Mouse (Mus musculus) CH12.LX (cell line): ENCODE data around the gene Gm20388. TPM values are rescaled to one million over a fixed set of nuclear protein-coding genes. Genes with fewer than 3 reads are reported as not detected.

Experiments
- DNase-seq: peaks from one replicate; pipeline ENCODE4 v3.0.0-alpha.2; 2013; ENCODE audit errors: extremely low read depth
- H3K27ac ChIP-seq: 2 replicates; pipeline ENCODE4 v1.5.1; 2012; ENCODE audit warnings: low read depth, mild to moderate bottlenecking, control low read depth, moderate library complexity; ENCODE audit not compliant: insufficient read depth
- H3K27me3 ChIP-seq: replicated peaks from 2 replicates; pipeline ENCODE3; 2012; ENCODE audit warnings: inconsistent platforms
- H3K36me3 ChIP-seq, 2 experiments: replicated peaks in 1 of 2; 2 replicates each; pipeline versions ENCODE3 to v1.6.1; 2012; ENCODE audit warnings: inconsistent platforms in 1 of 2, low read length in 1 of 2, mild to moderate bottlenecking in 1 of 2, mixed read lengths in 1 of 2, moderate library complexity in 1 of 2; ENCODE audit not compliant: control insufficient read depth in 1 of 2, insufficient read depth in 1 of 2
- H3K4me1 ChIP-seq, 2 experiments: 2 replicates each; pipeline ENCODE4 v1.6.1; 2012; ENCODE audit warnings: inconsistent platforms in 1 of 2, moderate library complexity in 1 of 2; ENCODE audit not compliant: insufficient read depth in 2 of 2, control insufficient read depth in 1 of 2
- H3K4me2 ChIP-seq: 2 replicates; pipeline ENCODE4 v1.6.1; 2012; ENCODE audit warnings: low read depth, mild to moderate bottlenecking, control low read depth; ENCODE audit not compliant: poor library complexity, insufficient read depth, severe bottlenecking
- H3K4me3 ChIP-seq, 3 experiments: fragments of 150-350 bp in 1 of 3; sonication (generic) in 1 of 3; replicated peaks in 1 of 3; 2 replicates each; pipeline versions ENCODE3 to v1.5.1; 2011 to 2012; ENCODE audit warnings: low read depth in 2 of 3, low read length in 2 of 3, mild to moderate bottlenecking in 2 of 3, moderate library complexity in 2 of 3, control low read depth in 1 of 3, improper control_type of control experiment in 1 of 3, inconsistent platforms in 1 of 3, mixed read lengths in 1 of 3; ENCODE audit not compliant: poor library complexity in 1 of 3
- H3K79me2 ChIP-seq: replicated peaks from 2 replicates; pipeline ENCODE4 v1.6.1; 2012; ENCODE audit warnings: mild to moderate bottlenecking, moderate library complexity; ENCODE audit not compliant: control insufficient read depth, poor library complexity, insufficient read depth, severe bottlenecking; ENCODE audit errors: extremely low read depth
- H3K9ac ChIP-seq: 2 replicates; pipeline ENCODE4 v1.6.1; 2012; ENCODE audit warnings: low read depth, mild to moderate bottlenecking, control low read depth, moderate library complexity; ENCODE audit not compliant: insufficient read depth
- H3K9me3 ChIP-seq: replicated peaks from 2 replicates; pipeline ENCODE3; 2012; ENCODE audit warnings: low read length, inconsistent platforms, mixed read lengths
- BHLHE40 ChIP-seq: IDR thresholded peaks from 2 replicates; pipeline ENCODE4 v1.6.1; 2011; ENCODE audit warnings: mild to moderate bottlenecking, low read depth, low read length, improper control_type of control experiment
- CHD1 ChIP-seq: IDR thresholded peaks from 2 replicates; pipeline ENCODE4 v1.6.1; 2012; ENCODE audit warnings: low read depth, low read length, improper control_type of control experiment, inconsistent platforms
- CTCF ChIP-seq, 2 experiments: IDR thresholded peaks in 1 of 2; conservative IDR thresholded peaks in 1 of 2; 2 replicates each; pipeline ENCODE4 v1.5.1; 2011 to 2012; ENCODE audit warnings: low read depth in 2 of 2, low read length in 2 of 2, improper control_type of control experiment in 1 of 2, inconsistent platforms in 1 of 2, mild to moderate bottlenecking in 1 of 2, moderate library complexity in 1 of 2
- EP300 ChIP-seq: IDR thresholded peaks from 2 replicates; pipeline ENCODE4 v1.6.1; 2011; ENCODE audit warnings: low read length, improper control_type of control experiment
- GABPA ChIP-seq: IDR thresholded peaks from 2 replicates; pipeline ENCODE4 v1.6.1; 2012; ENCODE audit warnings: low read depth, low read length, improper control_type of control experiment, inconsistent platforms; ENCODE audit not compliant: insufficient replicate concordance
- HCFC1 ChIP-seq: IDR thresholded peaks from 2 replicates; pipeline ENCODE4 v1.6.1; 2012; ENCODE audit warnings: low read depth, mild to moderate bottlenecking, inconsistent platforms, low read length, improper control_type of control experiment
- JUN ChIP-seq: IDR thresholded peaks from 2 replicates; pipeline ENCODE4 v1.6.1; 2011; ENCODE audit warnings: low read depth, mild to moderate bottlenecking, low read length, improper control_type of control experiment, moderate library complexity; ENCODE audit not compliant: insufficient read depth
- KAT2A ChIP-seq: IDR thresholded peaks from 2 replicates; pipeline ENCODE4 v1.6.1; 2012; ENCODE audit warnings: low read length, improper control_type of control experiment, inconsistent platforms; ENCODE audit not compliant: insufficient replicate concordance
- MAX ChIP-seq: IDR thresholded peaks from 2 replicates; pipeline ENCODE4 v1.6.1; 2011; ENCODE audit warnings: low read length, improper control_type of control experiment
- MXI1 ChIP-seq: IDR thresholded peaks from 2 replicates; pipeline ENCODE4 v1.6.1; 2011; ENCODE audit warnings: mild to moderate bottlenecking, low read depth, low read length, improper control_type of control experiment
- NELFE ChIP-seq: IDR thresholded peaks from 2 replicates; pipeline ENCODE4 v1.6.1; 2011; ENCODE audit warnings: low read depth, low read length, improper control_type of control experiment
- NRF1 ChIP-seq: IDR thresholded peaks from 2 replicates; pipeline ENCODE4 v1.6.1; 2014; ENCODE audit warnings: low read depth, mild to moderate bottlenecking, inconsistent platforms, low read length, improper control_type of control experiment, moderate library complexity
- PAX5 ChIP-seq: IDR thresholded peaks from 2 replicates; pipeline ENCODE4 v1.6.1; 2012; ENCODE audit warnings: low read length, inconsistent platforms, mixed read lengths
- POLR2A ChIP-seq: IDR thresholded peaks from 2 replicates; pipeline ENCODE4 v1.6.1; 2011; ENCODE audit warnings: low read depth, mild to moderate bottlenecking, improper control_type of control experiment, low read length
- RAD21 ChIP-seq: IDR thresholded peaks from 2 replicates; pipeline ENCODE4 v1.6.1; 2011; ENCODE audit warnings: low read depth, mild to moderate bottlenecking, low read length, improper control_type of control experiment, moderate library complexity
- RCOR1 ChIP-seq: conservative IDR thresholded peaks from 2 replicates; pipeline ENCODE4 v1.6.1; 2012; ENCODE audit warnings: low read depth, mild to moderate bottlenecking, inconsistent platforms, low read length, improper control_type of control experiment
- SIN3A ChIP-seq: IDR thresholded peaks from 2 replicates; pipeline ENCODE4 v1.6.1; 2012; ENCODE audit warnings: low read length, improper control_type of control experiment, inconsistent platforms
- SMC3 ChIP-seq: IDR thresholded peaks from 2 replicates; pipeline ENCODE4 v1.6.1; 2011; ENCODE audit warnings: low read depth, low read length, improper control_type of control experiment
- UBTF ChIP-seq: IDR thresholded peaks from 2 replicates; pipeline ENCODE4 v1.6.1; 2012; ENCODE audit warnings: low read depth, mild to moderate bottlenecking, inconsistent platforms, low read length, improper control_type of control experiment, moderate library complexity
- USF1 ChIP-seq: IDR thresholded peaks from 2 replicates; pipeline ENCODE4 v1.6.1; 2014; ENCODE audit warnings: low read depth, mild to moderate bottlenecking, inconsistent platforms, low read length, improper control_type of control experiment
- USF2 ChIP-seq: conservative IDR thresholded peaks from 2 replicates; pipeline ENCODE4 v1.6.1; 2011; ENCODE audit warnings: low read depth, low read length, improper control_type of control experiment
- ZKSCAN1 ChIP-seq: IDR thresholded peaks from 2 replicates; pipeline ENCODE4 v1.6.1; 2012; ENCODE audit warnings: low read depth, inconsistent platforms, low read length, improper control_type of control experiment, borderline replicate concordance
- dilution Hi-C: fragments of 300-500 bp; cut with MboI; formaldehyde crosslinking; loops from 2 replicates; pipeline ENCODE4 v1.14.3; 2020; ENCODE audit warnings: low sequenced_read_pairs; ENCODE audit not compliant: extremely low pct_unique_long_range_greater_than_20kb, extremely low pct_ligation_motif_present
- in situ Hi-C: fragments of 300-500 bp; cut with MboI; formaldehyde crosslinking; loops from 3 replicates; pipeline ENCODE4 v1.14.3; 2019; ENCODE audit warnings: low sequenced_read_pairs, low pct_ligation_motif_present, low pct_unique_long_range_greater_than_20kb, mixed read lengths
- polyA plus RNA-seq: library from polyadenylated mRNA; unstranded; fragments of >175 nt; gene quantifications from 2 replicates; pipeline ENCODE4 v1.2.1, GENCODE M21; 2012; ENCODE audit warnings: low read depth; ENCODE audit not compliant: insufficient read length
- total RNA-seq, 2 experiments: library from RNA; depleted of rRNA; stranded (reverse); fragments of 300-350 nt in 1 of 2; fragments of >200 nt in 1 of 2; gene quantifications; 2 replicates each; pipeline ENCODE4 v1.2.3; 2012 to 2014

Gm20388 gene
- total and polyA plus RNA-seq, 3 experiments: 14.8 to 26.3 (median 22.2) TPM

GRCm38 (mm10) chr8:123659469-123660057, 3748.9 kb downstream of the Gm20388 start:
- dilution Hi-C loops (no loop called here), in situ Hi-C loops (no loop called here)
- H3K9me3 ChIP-seq: no peaks in the 10 kb centered on the region
- H3K4me2 ChIP-seq: no peak overlapping the region
- no peak overlapping the region for H3K9ac ChIP-seq
- TF ChIP-seq CHD1 (no peak), KAT2A (no peak), USF2 (no peak), GABPA (no peak), HCFC1 (no peak), MAX (no peak), MXI1 (no peak), UBTF (no peak), RCOR1 (no peak), NRF1 (no peak), USF1 (no peak), POLR2A (no peak), PAX5 (no peak), NELFE (no peak), JUN (no peak), RAD21 (no peak)
- H3K36me3 ChIP-seq: no peaks in the 10 kb centered on the region
- H3K4me3 ChIP-seq: no peak overlapping the region
- no peak overlapping the region for H3K27ac ChIP-seq
- DNase-seq: no peak
- H3K27me3 ChIP-seq: peaks cover 17% of the 10 kb centered on the region
- no peaks in the 10 kb centered on the region for H3K79me2 ChIP-seq
- peaks cover 0 to 6% of the 10 kb centered on the region in 2 experiments; a peak in 1 of 4 replicates for H3K4me1 ChIP-seq

- dilution Hi-C loops: no loop called here
- H3K79me2 ChIP-seq: no peaks in the 10 kb centered on the region
- no peak overlapping the region for H3K9ac ChIP-seq
- H3K27ac ChIP-seq: no peak overlapping the region
- no peak for DNase-seq
- H3K4me1 ChIP-seq: peaks cover 0 to 6% of the 10 kb centered on the region in 2 experiments; a peak in 1 of 4 replicates
- in situ Hi-C loops: no loop called here
- H3K4me2 ChIP-seq: no peak overlapping the region
- H3K36me3 ChIP-seq: no peaks in the 10 kb centered on the region
- no peak overlapping the region for H3K4me3 ChIP-seq
- no peaks in the 10 kb centered on the region for H3K9me3 ChIP-seq
- TF ChIP-seq CTCF (conservative IDR thresholded peaks at IDR 0.05 in 1 of 2, IDR thresholded peaks at IDR 0.05 in 1 of 2; ENCODE audit: low read depth in 2 of 2, low read length in 2 of 2): no peak
- no peak for TF ChIP-seq ZKSCAN1
- no peak for TF ChIP-seq HCFC1
- peak; percentile 14 for TF ChIP-seq USF1
- no peak for TF ChIP-seq RAD21
- TF ChIP-seq JUN: no peak
- TF ChIP-seq SIN3A: no peak
- TF ChIP-seq SMC3: no peak
- TF ChIP-seq NELFE: no peak
- peak; percentile 58; the same call in 1 of the 2 replicates for TF ChIP-seq BHLHE40
- no peak for TF ChIP-seq GABPA
- TF ChIP-seq CHD1: no peak
- TF ChIP-seq EP300: no peak
- peaks cover 2% of the 10 kb centered on the region for H3K27me3 ChIP-seq
Observed at GRCm38 (mm10) chr8:123661515-123661914, 3750.9 kb downstream of the Gm20388 start.
